Mouse (Mus musculus) cortical plate, adult 2 months (tissue): ENCODE data around the gene BC067074. TPM values are rescaled to one million over a fixed set of nuclear protein-coding genes. Genes with fewer than 3 reads are reported as not detected.

Experiments used
- H3K27ac ChIP-seq: fragments of 200-500 bp; 2 replicates; pipeline ENCODE4 v1.5.1; 2012; ENCODE audit warnings: low read length, control low read depth, inconsistent platforms; ENCODE audit not compliant: insufficient read depth
- H3K4me1 ChIP-seq: fragments of 200-500 bp; 2 replicates; pipeline ENCODE4 v1.6.1; 2011; ENCODE audit warnings: low read length; ENCODE audit not compliant: control insufficient read depth, insufficient read depth
- H3K4me3 ChIP-seq: fragments of 200-500 bp; 2 replicates; pipeline ENCODE4 v1.5.1; 2011; ENCODE audit warnings: mild to moderate bottlenecking, low read length, control low read depth; ENCODE audit not compliant: insufficient read depth
- CTCF ChIP-seq: fragments of 200-500 bp; IDR thresholded peaks from 2 replicates; pipeline ENCODE4 v1.5.1; 2011; ENCODE audit warnings: mild to moderate bottlenecking, control low read depth, low read length; ENCODE audit not compliant: insufficient read depth; ENCODE audit errors: extremely low read depth
- POLR2A ChIP-seq: fragments of 200-500 bp; IDR thresholded peaks from 2 replicates; pipeline ENCODE4 v1.6.1; 2011; ENCODE audit warnings: mild to moderate bottlenecking, low read length, control low read depth; ENCODE audit not compliant: insufficient read depth; ENCODE audit errors: extremely low read depth
- polyA plus RNA-seq: library from polyadenylated mRNA; depleted of rRNA; stranded (reverse); fragments of >200 nt; gene quantifications from 2 replicates; pipeline ENCODE4 v1.2.3, GENCODE M21; 2012

Gene BC067074
- polyA plus RNA-seq, 1 experiment = 1.1 TPM

DNA sequence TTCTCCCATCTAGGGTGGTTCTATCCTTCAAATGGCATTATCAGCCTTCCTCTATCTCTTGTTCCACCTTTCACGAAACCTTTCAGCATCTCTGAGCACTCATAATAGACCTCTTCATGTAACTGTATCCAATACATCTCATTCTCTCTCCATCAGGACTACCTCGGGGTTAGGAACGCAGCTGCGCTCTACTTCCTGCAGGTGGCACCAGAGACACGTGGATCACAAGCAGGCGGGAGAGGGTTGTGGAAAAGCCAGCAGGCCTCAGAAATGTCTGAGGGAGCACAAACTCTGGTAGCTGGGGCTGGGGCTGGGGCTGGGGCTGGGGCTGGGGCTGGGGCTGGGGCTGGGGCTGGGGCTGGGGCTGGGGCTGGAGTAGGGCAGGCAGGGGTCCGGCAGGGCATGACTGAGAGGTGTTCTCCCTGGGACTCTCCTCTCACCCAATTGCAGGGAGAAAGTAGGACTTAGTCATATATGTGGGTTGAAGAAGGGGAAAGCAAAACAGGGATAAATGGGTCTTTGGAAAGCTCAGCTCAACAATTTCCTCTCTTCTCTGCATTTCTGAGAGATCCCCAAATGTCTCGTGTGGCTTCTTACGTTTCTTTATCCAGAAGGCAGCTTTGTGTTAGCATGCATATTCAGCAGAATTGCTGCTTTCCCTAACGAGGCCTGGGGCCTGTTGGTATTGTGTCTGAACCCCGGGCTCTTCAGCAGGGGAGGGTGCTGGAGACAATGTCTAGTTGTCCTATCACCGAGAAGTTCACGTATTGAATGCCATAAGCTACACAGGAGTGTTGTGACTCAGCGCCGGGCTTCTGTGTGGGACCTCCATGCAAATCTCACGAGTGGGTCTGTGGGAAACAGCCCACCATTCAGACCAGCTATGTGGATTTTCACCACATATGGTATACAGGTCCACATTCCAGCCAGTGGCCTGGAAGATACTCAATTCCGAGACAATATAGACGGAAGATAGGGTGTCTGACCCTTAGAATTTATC is 22.9 kb upstream of the BC067074 start:
- H3K27ac ChIP-seq = no peak overlapping the region
- TF ChIP-seq POLR2A (no peak), CTCF (peak; percentile 99)
- H3K4me3 ChIP-seq = no peak overlapping the region
- H3K4me1 ChIP-seq = no peaks in the 10 kb centered on the region

DNA sequence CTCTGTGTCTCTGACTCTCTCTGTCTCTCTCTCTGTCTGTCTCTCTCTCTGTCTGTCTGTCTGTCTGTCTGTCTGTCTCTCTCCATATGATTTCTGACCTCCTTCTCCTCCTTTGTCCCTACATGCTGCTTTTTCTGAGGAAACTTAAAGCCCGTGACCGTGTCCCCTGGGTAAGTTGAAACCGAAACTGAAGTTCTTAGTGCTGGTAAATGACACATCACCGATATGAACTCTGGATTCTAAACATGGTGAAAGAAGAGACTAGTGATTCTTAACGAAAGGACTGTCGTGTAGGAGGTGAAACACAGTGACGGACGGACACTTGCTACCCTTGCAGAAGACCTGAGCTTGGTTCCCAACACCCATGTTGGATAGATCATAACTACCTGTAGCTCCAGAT is 21.8 kb upstream of the BC067074 start:
- Histone ChIP-seq H3K4me1 (no peaks in the 10 kb centered on the region), H3K4me3 (no peak overlapping the region), H3K27ac (no peak overlapping the region)
- TF ChIP-seq CTCF (no peak), POLR2A (no peak)

DNA sequence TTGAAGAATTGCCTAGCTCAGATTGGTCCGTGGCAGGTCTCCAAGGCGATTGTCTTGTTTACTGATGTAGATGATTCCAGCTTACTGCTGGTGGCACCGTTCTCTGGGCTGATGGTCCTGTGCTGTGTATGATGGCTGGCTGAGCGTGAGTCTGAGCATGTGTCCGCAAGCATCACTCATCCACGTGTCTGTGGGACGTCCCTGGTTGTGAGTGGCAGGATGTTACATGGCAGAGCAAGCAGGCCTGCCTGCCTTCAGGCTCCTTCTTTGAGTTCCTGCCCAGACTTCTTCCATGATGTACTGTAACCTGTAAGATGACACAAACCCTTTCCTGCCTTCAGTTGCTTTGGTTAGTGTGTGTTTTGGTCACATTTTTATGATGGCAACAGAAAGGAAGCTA is 5.8 kb upstream of the BC067074 start:
- no peak overlapping the region for H3K27ac ChIP-seq
- H3K4me3 ChIP-seq = no peak overlapping the region
- no peaks in the 10 kb centered on the region for H3K4me1 ChIP-seq
- no peak for TF ChIP-seq CTCF
- TF ChIP-seq POLR2A = no peak

DNA sequence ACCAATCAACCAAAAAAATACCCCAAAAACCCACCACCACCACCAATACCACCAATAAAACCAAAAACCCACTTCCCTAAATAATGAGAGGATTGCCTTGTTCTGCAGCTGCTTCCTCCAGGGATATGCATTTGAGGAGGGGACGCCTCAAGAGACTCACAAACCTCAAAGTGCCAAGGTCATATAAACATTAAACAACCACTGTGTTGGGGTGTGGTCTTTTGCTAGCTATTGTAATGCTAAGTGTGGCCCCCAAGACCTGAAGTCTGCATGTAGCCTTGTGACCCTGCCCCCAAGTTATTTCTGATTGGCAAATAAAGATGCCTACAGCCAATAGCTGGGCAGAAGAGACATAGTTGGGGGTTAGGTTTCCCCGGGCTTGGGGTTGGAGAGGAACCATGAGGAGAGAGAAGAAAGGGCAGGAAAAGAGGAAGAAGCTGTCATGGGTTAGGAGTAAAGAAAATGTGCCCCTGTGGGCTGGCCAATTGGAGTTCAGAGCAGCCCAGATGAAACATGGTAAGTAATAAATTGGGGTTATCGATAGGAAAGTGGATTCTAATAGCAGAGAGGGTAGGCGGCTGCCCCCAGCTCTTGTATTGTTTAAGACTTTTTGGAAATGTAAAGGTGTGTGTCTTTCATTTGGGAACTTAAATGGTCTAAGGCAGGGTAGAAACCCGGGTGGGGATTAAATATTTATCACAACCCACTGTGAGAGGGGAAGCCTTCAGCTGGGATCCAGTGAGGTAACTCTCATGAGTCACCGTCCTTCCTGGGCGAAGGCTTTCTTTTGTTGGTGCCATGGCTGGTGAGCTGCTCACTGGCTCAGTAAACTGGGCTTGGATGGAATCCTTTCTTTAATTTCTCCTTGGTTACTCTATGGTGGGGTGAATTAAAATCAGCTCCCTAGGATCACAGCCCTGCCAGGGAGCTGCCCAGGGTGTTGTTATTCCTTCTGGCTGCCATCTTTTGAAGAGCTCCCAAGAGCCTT is 4.5 kb upstream of the BC067074 start:
- no peak for TF ChIP-seq POLR2A
- no peak for TF ChIP-seq CTCF
- no peak overlapping the region for H3K27ac ChIP-seq
- no peaks in the 10 kb centered on the region for H3K4me1 ChIP-seq
- no peak overlapping the region for H3K4me3 ChIP-seq

DNA sequence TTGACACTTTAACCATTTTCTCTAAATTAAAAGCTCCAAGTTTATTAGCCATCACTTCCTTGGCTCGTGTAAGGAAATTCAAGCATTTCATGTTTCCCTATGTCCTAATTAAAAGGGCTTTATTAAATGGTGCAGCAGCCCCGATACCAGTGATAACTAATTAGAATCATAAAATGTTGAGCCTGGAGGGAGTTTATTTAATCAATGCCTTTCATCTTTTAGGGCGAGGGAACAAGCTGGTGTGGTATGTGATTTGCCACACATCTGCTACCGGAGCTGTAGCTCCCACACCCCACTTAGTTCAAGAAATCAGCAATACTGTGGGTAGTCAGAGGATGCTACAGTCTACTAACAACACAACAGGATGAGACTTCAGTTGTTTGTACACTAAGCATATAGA is 3.2 kb upstream of the BC067074 start:
- no peaks in the 10 kb centered on the region for H3K4me1 ChIP-seq
- TF ChIP-seq POLR2A = no peak
- no peak for TF ChIP-seq CTCF
- H3K4me3 ChIP-seq = no peak overlapping the region
- no peak overlapping the region for H3K27ac ChIP-seq

DNA sequence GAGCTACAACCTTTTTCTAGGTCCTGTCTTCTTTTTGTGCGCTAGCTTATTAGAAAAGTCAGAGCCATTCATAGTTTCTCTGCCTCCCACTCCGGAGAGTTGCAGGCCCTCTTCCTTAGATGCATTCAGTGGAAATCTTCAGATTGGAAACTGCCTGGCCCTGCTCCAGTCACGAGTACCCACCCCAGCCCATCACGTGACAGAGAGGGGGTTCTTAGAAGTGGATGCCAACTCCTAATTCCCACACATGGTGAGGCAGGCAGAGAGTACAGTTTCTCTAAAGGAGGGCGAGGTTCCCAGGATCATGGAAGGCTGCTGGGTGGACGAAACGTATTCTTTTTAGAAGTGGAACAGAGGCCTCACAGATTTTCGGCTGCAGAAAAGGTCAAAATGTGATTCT is 958 bp upstream of the BC067074 start:
- no peaks in the 10 kb centered on the region for H3K4me1 ChIP-seq
- no peak overlapping the region for H3K4me3 ChIP-seq
- TF ChIP-seq POLR2A (no peak), CTCF (no peak)
- H3K27ac ChIP-seq = no peak overlapping the region

DNA sequence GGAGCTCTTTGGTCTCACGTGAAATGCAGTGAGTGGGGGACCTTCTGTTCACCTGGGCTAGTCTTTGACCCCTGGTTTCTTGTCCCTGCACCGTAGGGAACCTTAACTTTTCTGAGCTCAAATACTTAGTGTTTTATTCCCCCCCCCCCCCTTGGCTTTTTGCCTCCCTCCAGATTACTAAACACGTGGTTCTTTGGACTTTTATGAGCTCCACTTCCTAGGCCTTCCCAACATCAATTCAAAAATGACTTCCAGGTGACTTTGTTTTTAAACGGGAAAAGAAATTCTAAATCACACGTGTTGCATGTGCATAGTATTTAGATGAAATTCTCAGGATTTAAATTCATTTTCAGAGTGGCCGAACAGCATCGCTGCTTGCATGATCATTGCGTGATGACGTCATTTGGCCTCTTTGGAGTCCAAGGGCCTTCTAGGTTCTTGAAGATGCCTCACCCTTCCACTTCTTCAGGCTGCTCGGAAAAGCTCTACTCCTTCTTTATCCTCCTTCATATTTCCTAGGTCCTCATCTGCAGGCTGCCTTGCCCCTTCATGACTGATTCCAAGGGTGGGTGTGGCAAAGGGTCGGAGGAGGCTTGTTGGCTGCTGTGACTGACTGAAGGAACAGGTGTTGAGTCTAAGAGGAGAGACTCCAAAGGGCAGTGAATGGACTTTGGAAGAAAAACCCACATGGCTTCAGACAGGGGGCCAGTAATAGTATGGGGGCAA is 911 bp downstream of the BC067074 start:
- no peak for TF ChIP-seq POLR2A
- TF ChIP-seq CTCF = no peak
- Histone ChIP-seq H3K4me3 (peak overlapping the region; percentile 33; the same call in 1 of the 2 replicates), H3K27ac (no peak overlapping the region), H3K4me1 (no peaks in the 10 kb centered on the region)

DNA sequence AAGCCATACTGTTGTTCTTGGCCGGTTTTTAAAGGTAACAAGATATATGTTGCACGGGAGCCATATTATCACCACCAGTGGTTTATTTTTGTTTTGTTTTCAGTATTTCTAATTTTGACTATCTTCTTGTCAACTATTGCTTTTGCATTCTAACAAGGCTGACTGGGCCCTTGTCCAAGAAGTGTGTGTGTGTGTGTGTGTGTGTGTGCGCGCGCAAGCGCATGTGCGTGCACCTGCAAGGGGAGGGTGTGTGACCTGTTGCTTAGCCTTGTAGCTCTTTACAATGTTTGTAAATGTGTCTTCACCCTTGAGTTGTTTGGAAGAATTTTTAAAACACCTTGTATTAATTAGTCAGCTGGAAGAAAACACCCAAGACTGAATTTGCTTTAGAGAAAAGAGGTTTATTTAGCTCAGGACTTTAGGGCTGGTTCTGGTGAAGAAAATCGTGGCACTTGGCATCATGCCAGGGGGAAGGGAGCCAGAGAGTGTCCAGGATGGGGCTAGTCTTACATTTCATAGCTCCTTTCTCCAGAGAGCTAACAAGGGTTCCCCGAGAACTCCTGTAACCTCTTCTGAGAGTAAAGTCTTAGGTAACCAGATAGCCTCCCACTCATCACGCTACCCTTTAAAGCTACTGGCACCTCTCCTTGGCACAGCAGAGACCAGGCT is 3.0 kb downstream of the BC067074 start:
- no peaks in the 10 kb centered on the region for H3K4me1 ChIP-seq
- H3K4me3 ChIP-seq = no peak overlapping the region
- TF ChIP-seq CTCF = no peak
- no peak overlapping the region for H3K27ac ChIP-seq
